In the genomic region with DNA sequence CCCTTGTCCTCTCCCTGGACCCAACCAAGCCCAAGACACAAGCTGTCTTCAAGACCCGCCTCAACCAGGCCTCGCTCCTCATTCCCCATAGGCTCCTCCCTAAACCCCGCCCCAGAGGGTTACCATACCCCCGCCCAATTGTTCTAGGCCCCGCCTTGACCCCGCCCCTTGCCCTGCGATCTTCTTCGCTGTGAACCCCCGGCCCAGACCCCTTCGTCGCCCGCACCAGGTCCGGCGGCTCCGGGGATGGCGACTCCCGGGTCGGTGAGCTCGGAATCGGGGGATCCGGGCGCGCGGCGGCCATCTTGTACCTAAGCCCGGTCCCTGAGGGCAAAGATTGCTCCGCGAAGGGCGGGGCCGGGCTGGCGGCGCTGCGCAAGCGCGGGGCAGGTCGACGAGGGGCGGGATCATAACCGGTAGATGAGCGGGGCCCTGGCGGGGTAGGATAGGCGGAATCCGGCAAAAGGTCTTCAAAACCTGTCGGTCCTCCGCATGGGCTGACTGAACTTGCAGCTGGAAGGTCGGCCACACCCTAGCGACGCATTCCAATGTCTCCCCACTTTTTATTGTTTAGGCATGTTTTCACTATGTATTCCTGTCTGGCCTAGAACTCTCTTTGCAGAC, we compare ENCODE assay signal across 7 mouse cellular contexts. TPM values are rescaled to one million over a fixed set of nuclear protein-coding genes. Genes with fewer than 3 reads are reported as not detected.
DNase-seq lines count a peak whose midpoint lies in the region; ATAC-seq lines count a peak whose summit lies in the region.

Gene Zfp784, minus strand, starts transcription at position 338 of the 624 bp plus-strand sequence.

- H3K27me3 ChIP-seq in intestine, embryonic 15.5 days (replicated peaks) = no peaks in the 10 kb centered on the region
- no peaks in the 10 kb centered on the region for H3K27me3 ChIP-seq in midbrain, embryonic 10.5 days (ENCODE audit: low read depth, poor library complexity, severe bottlenecking)

- peak within 1 kb of the TSS; percentile 67 for H3K4me3 ChIP-seq in intestine, embryonic 15.5 days (replicated peaks)
- H3K4me3 ChIP-seq in midbrain, embryonic 10.5 days = peak within 1 kb of the TSS; percentile 64

- peak within 1 kb of the TSS; percentile 84 for H3K9ac ChIP-seq in intestine, embryonic 15.5 days

- H3K27ac ChIP-seq in intestine, embryonic 15.5 days = peak within 1 kb of the TSS; percentile 98
- H3K27ac ChIP-seq in midbrain, embryonic 10.5 days (replicated peaks) = peak within 1 kb of the TSS; percentile 94

- no peaks in the 10 kb centered on the region for H3K4me1 ChIP-seq in intestine, embryonic 15.5 days (replicated peaks)
- peaks cover 21% of the 10 kb centered on the region for H3K4me1 ChIP-seq in midbrain, embryonic 10.5 days

- DNase-seq in adrenal gland, adult (ENCODE audit: inconsistent age in 2 of 2, low spot score in 1 of 2) = peak; percentile 96 to 99
- DNase-seq in embryo, embryonic 10.5 days (ENCODE audit: low spot score) = peak; percentile 94
- DNase-seq in gastrocnemius, postnatal 14 days = peak; percentile 94
- DNase-seq in left cerebral cortex, postnatal 25 days (ENCODE audit: low spot score in 2 of 2) = peak; percentile 91 to 93
- DNase-seq in midbrain, embryonic 10.5 days (ENCODE audit: low spot score) = peak; percentile 93
- peak; percentile 91 for DNase-seq in right cerebral cortex, postnatal 4 days

- intact Hi-C loops in gastrocnemius, postnatal 14 days (cut with DNase I; ENCODE audit: low total_unique reads) = no loop called here
- intact Hi-C loops in left cerebral cortex, postnatal 25 days (cut with DNase I) = no loop called here

- no peaks in the 10 kb centered on the region for H3K9me3 ChIP-seq in intestine, embryonic 15.5 days
- peaks cover 7% of the 10 kb centered on the region; the same call in 1 of the 2 replicates for H3K9me3 ChIP-seq in midbrain, embryonic 10.5 days (replicated peaks)

- H3K36me3 ChIP-seq in intestine, embryonic 15.5 days = peaks cover 27% of the 10 kb centered on the region
- H3K36me3 ChIP-seq in midbrain, embryonic 10.5 days = peaks cover 49% of the 10 kb centered on the region

- peak within 1 kb of the TSS; percentile 65 for H3K4me2 ChIP-seq in intestine, embryonic 15.5 days (replicated peaks)

- WGBS in intestine, embryonic 15.5 days = under 1% methylated on average over 48 of the region's 48 CpGs
- under 1% methylated on average over 48 of the region's 48 CpGs for WGBS in midbrain, embryonic 10.5 days

- peak; percentile 99 for ATAC-seq in intestine, embryonic 15.5 days

RNA-seq across cellular contexts. Expression of gene Zfp784, which starts in this region (rescaled TPM):
- 1 to 10 TPM; 4.3 to 5.0 TPM for total RNA-seq in gastrocnemius, postnatal 14 days (2021)
- 6.0 and 6.5 TPM in 2 replicates for polyA plus RNA-seq in intestine, embryonic 15.5 days (2015; fragmentation: Nextera tagmentation; extraction: Ambion mirVana)
- total RNA-seq in left cerebral cortex, postnatal 25 days (2021) = 1 to 10 TPM; 5.4 to 6.5 TPM
- polyA plus RNA-seq in midbrain, embryonic 10.5 days (2016; fragmentation: Nextera tagmentation; extraction: Ambion mirVana) = 2.8 and 4.2 TPM in 2 replicates

Comparison
In these comparisons a context has a peak if more than half of its experiments do, and no peak if none do; other contexts are left out.
1. Peak in every context shown above with its lines: DNase-seq, ATAC-seq, H3K4me3 ChIP-seq and H3K27ac ChIP-seq.